Mouse (Mus musculus): ENCODE data around the gene Itgb5.

DNA sequence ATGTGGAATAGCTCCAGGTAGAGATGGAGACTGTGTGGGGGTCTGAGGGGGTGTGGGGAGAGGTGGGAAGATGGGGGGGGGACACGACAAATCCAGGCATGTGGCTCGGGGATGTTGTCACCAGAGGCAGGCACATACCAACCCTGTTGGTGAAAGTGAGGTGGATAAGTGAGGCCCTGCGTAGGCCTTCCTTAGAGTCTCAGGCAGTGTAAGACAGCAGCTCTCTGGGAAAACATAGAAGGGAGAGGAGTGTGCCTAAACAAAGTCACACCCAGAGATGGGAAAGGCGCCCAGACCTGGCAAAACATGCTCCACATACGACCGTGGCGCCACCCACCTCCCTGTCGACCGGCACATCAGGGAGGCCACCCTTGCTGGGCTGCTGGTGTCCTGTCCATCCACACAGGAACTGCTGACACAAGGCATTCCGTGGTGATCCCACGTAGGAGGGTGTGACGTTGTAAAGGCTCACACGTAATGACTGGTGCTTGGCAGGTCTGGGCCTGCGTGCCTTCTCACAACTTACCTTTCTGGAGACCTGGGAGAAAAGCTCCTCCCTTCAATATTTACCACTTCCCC is 42.5 kb downstream of the Itgb5 start:
- TF ChIP-seq CTCF (conservative IDR thresholded peaks at IDR 0.05 in 1 of 2, IDR thresholded peaks at IDR 0.05 in 1 of 2; ENCODE audit: low read depth in 2 of 2, low read length in 2 of 2) (no peak), E2F4 (IDR thresholded peaks at IDR 0.05; ENCODE audit: insufficient replicate concordance, low read depth, low read length) (no peak), POLR2A (IDR thresholded peaks at IDR 0.05; ENCODE audit: low read depth, low read length) (no peak), ELF1 (IDR thresholded peaks at IDR 0.05; ENCODE audit: low read depth, low read length) (no peak), IRF4 (IDR thresholded peaks at IDR 0.05; ENCODE audit: low read depth, low read length) (no peak), JUND (conservative IDR thresholded peaks at IDR 0.05; ENCODE audit: low read depth, low read length) (no peak), MYC (IDR thresholded peaks at IDR 0.05; ENCODE audit: low read depth, low read length) (no peak), MAX (IDR thresholded peaks at IDR 0.05; ENCODE audit: low read length) (no peak)

All from CH12.LX (cell line).